Mouse (Mus musculus): ENCODE measurements around the gene Flt3. TPM values are rescaled to one million over a fixed set of nuclear protein-coding genes. Genes with fewer than 3 reads are reported as not detected.

The Flt3 gene
- total RNA-seq, 2 experiments from 2014 or later, result 14.2 to 18.3 TPM

DNA sequence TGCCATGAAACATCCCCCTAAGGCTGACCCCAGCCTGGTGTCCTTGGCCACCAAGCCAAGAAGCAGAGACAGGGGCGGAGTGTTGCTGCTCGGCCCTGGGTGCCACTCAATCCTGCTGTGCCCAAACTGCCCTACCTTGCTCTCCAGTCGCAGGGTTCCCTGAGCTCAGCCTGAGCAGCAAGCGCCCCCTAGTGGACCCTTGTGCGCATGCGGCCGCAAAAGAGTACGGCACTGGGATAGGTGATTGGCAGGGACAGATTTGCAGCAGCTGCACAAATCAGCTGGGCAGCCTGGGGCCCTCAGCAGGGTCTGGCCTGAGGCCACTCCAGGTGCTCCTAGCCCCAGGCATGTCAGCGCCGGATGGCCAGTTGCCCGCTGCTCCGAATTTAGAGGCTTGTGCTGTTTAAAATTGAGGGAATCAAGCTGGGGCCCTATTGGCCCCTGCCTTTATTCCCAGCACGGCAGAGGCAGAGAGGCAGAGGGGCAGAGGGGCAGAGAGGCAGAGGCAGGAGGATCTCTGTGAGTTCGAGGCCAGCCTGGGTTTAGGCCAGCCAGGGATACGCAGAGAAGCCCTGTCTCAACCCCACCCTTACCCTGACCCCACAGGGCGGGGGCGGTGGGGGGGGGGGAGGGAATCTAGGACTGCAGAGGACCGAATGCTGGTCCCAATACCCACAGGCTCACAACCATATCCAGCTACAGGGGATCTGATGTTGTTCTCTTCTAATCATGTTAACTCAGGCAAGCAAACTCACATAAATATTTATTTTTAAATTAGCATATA lies 107.0 kb downstream of the Flt3 start:
- ATAC-seq (replicated peaks; ENCODE audit: poor library complexity), result peak; percentile 97

- ATAC-seq (replicated peaks; ENCODE audit: poor library complexity), result no peak
These were observed 107.7 kb downstream of the Flt3 start for GRCm38 (mm10) chr5:147292506-147293120.

DNA sequence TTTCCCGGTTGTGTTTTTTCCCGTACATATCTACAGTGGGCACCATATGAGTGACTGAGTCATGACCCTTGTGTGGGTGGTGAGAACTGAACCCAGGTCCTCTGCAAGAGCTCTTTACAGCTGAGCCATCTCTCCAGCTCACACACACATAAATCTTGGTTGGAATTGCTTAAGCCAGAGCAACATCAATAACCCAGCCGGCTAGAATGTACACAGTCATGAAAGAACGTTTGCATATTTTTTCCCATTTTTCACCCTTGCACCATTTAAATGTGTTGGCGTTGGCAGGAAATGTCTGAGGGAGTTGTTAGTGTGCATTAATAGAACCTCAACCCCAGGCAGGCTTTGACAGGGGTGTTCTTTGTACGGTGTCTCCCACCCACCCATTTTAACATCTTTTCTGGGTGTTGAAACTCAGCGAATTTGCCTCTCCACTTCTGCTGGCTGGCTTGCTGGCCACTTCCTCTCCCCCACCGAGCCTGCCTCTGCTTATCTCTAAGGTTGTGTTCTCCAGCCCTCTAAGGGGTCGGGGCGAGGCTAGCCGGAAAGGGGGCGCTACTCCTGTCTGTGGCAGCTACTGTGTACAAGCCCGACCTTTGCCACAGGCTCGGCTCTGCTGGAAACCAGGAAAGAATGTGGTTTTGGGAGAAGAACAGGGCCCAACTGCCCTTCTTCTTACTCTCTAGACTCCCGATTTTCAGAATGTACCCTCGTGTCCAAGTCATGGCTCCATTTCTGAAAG lies 108.4 kb downstream of the Flt3 start:
- no peak for ATAC-seq (replicated peaks; ENCODE audit: poor library complexity)

GRCm38 (mm10) chr5:147284365-147284764 lies 115.9 kb downstream of the Flt3 start:
- ATAC-seq (replicated peaks; ENCODE audit: poor library complexity), result no peak

Other genes with a start within 250 kb of the Flt3 start
- not detected in 2 replicates for gene Gsx1, start 211.8 kb downstream of the Flt3 start, total RNA-seq (2015)
- not detected in 2 replicates for gene Gsx1, start 211.8 kb downstream of the Flt3 start, total RNA-seq (2017)
- gene Pdx1, start 130.5 kb downstream of the Flt3 start, total RNA-seq (2015), result not detected in 2 replicates
- not detected in 2 replicates for gene Pdx1, start 130.5 kb downstream of the Flt3 start, total RNA-seq (2017)
- gene Cdx2, start 93.2 kb downstream of the Flt3 start, total RNA-seq (2015), result not detected in 2 replicates
- gene Cdx2, start 93.2 kb downstream of the Flt3 start, total RNA-seq (2017), result not detected in 2 replicates
- gene Urad, start 78.0 kb downstream of the Flt3 start, total RNA-seq (2015), result not detected in 2 replicates
- not detected in 2 replicates for gene Urad, start 78.0 kb downstream of the Flt3 start, total RNA-seq (2017)
- 385 and 404 TPM in 2 replicates for gene Pan3, start 29.7 kb upstream of the Flt3 start, total RNA-seq (2015)
- 156 and 215 TPM in 2 replicates for gene Pan3, start 29.7 kb upstream of the Flt3 start, total RNA-seq (2017)